Mouse (Mus musculus): ENCODE measurements around the gene Meox1. TPM values are rescaled to one million over a fixed set of nuclear protein-coding genes. Genes with fewer than 3 reads are reported as not detected.

Gene Meox1
- polyA plus RNA-seq, 1 experiment, result 0.16 TPM

DNA sequence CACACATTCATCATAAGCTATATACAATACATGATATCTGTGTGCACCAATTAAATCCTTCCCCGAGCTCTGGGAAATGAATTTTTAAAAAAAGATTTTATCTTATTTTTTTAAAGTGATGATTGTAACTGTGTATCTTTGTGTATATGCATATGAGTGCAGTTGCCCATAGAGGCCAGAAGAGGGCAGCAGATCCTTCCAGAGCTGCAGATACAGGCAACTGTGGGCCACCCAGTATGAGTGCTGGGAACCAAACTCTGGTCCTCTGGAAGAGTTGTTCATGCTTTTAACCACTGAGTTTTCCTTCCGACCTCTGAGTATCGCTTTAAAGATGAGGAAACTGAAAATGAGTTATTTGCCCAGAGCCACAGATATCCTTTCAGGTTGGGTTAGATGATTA lies 53.8 kb downstream of the Meox1 start:
- TF ChIP-seq CEBPB (IDR thresholded peaks at IDR 0.05; ENCODE audit: insufficient read depth, poor library complexity, severe bottlenecking) (no peak), REST (IDR thresholded peaks at IDR 0.05; ENCODE audit: insufficient read depth, insufficient read length) (no peak), POLR2A (IDR thresholded peaks at IDR 0.05; ENCODE audit: insufficient read length, low read depth) (no peak), USF1 (IDR thresholded peaks at IDR 0.05; ENCODE audit: low read depth) (no peak), E2F4 (IDR thresholded peaks at IDR 0.05; ENCODE audit: insufficient read depth) (no peak), MYOG (IDR thresholded peaks at IDR 0.05; ENCODE audit: control insufficient read depth in 1 of 3, insufficient read depth in 1 of 3, insufficient read length in 2 of 3, low read depth in 2 of 3) (no peak), TCF12 (IDR thresholded peaks at IDR 0.05; ENCODE audit: insufficient read depth, poor library complexity, severe bottlenecking) (no peak), POLR2AphosphoS2 (IDR thresholded peaks at IDR 0.05; ENCODE audit: insufficient read length, low read depth) (no peak), MYOD1 (IDR thresholded peaks at IDR 0.05; ENCODE audit: control insufficient read depth in 1 of 3, insufficient read length in 2 of 3, low read depth in 2 of 3) (no peak), SRF (IDR thresholded peaks at IDR 0.05; ENCODE audit: control insufficient read depth, insufficient read length, low read depth) (no peak), MAX (IDR thresholded peaks at IDR 0.05; ENCODE audit: low read depth) (no peak), TCF3 (IDR thresholded peaks at IDR 0.05; ENCODE audit: insufficient read length, low read depth) (no peak)
- Histone ChIP-seq H3K4me2 (ENCODE audit: low read depth) (no peak overlapping the region), H3K36me3 (ENCODE audit: control insufficient read depth, insufficient read depth) (no peaks in the 10 kb centered on the region), H3K79me2 (ENCODE audit: control insufficient read depth, insufficient read depth) (no peaks in the 10 kb centered on the region), H3ac (ENCODE audit: control insufficient read depth, insufficient read length) (no peak overlapping the region), H3K4me3 (no peak overlapping the region), H3K27me3 (ENCODE audit: control insufficient read depth, insufficient read depth, insufficient read length) (no peaks in the 10 kb centered on the region)

DNA sequence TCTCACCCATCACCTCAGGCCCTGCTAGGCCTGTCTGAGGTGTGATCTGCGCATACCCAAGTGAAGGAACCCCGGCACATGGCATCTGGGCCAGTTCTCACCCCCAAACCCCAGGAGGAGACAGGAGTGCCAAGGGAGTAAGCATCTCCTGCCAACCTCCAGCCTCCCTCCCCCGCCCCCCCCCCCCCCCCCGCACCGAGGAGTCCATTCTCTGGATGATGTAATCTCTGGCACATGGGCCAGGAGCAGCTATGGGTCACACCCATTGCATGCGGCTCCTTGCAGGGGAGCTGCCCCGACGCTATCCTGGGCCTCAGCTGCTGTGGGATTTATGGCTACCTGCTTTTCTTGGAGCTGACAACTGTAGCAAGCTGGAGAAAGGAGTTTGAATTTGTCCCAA lies 54.7 kb downstream of the Meox1 start:
- peak; percentile 33 to 83 (median 54) for TF ChIP-seq MYOD1 (IDR thresholded peaks at IDR 0.05; ENCODE audit: control insufficient read depth in 1 of 3, insufficient read length in 2 of 3, low read depth in 2 of 3)
- TF ChIP-seq MAX (IDR thresholded peaks at IDR 0.05; ENCODE audit: low read depth), result no peak
- TF ChIP-seq CEBPB (IDR thresholded peaks at IDR 0.05; ENCODE audit: insufficient read depth, poor library complexity, severe bottlenecking), result peak; percentile 21; the same call in 1 of the 2 replicates
- no peak for TF ChIP-seq POLR2AphosphoS2 (IDR thresholded peaks at IDR 0.05; ENCODE audit: insufficient read length, low read depth)
- peak; percentile 60 to 92 (median 82) for TF ChIP-seq MYOG (IDR thresholded peaks at IDR 0.05; ENCODE audit: control insufficient read depth in 1 of 3, insufficient read depth in 1 of 3, insufficient read length in 2 of 3, low read depth in 2 of 3)
- TF ChIP-seq POLR2A (IDR thresholded peaks at IDR 0.05; ENCODE audit: insufficient read length, low read depth), result peak; percentile 27
- no peak for TF ChIP-seq REST (IDR thresholded peaks at IDR 0.05; ENCODE audit: insufficient read depth, insufficient read length)
- TF ChIP-seq TCF12 (IDR thresholded peaks at IDR 0.05; ENCODE audit: insufficient read depth, poor library complexity, severe bottlenecking), result peak; percentile 46
- TF ChIP-seq TCF3 (IDR thresholded peaks at IDR 0.05; ENCODE audit: insufficient read length, low read depth), result peak; percentile 18
- H3K79me2 ChIP-seq (ENCODE audit: control insufficient read depth, insufficient read depth), result no peaks in the 10 kb centered on the region
- no peak overlapping the region for H3K4me3 ChIP-seq
- H3ac ChIP-seq (ENCODE audit: control insufficient read depth, insufficient read length), result no peak overlapping the region
- H3K27me3 ChIP-seq (ENCODE audit: control insufficient read depth, insufficient read depth, insufficient read length), result no peaks in the 10 kb centered on the region
- H3K4me2 ChIP-seq (ENCODE audit: low read depth), result peak overlapping the region; percentile 29
- H3K36me3 ChIP-seq (ENCODE audit: control insufficient read depth, insufficient read depth), result no peaks in the 10 kb centered on the region

DNA sequence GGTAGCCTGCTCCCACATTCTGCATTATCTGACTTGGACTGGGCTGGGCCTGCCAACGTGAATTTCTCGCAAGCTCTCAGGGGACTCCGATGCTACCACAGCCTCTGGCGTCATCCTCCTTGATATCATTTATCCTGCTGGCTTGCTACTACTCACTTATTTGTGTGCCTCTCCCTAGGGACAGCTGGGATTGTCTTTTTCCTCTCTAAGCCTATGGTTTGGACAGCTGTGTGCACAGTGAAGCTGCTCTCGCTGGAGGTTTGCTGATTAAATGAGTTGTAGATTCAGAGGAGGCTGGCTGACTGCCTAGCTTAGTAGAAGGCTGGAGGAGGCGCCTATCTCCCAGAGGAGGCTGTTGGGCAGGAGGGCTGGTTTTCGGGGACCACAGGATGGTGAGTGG lies 62.2 kb downstream of the Meox1 start:
- TF ChIP-seq MAX (IDR thresholded peaks at IDR 0.05; ENCODE audit: low read depth) (no peak), CEBPB (IDR thresholded peaks at IDR 0.05; ENCODE audit: insufficient read depth, poor library complexity, severe bottlenecking) (peak; percentile 61; the same call in 1 of the 2 replicates), REST (IDR thresholded peaks at IDR 0.05; ENCODE audit: insufficient read depth, insufficient read length) (no peak), E2F4 (IDR thresholded peaks at IDR 0.05; ENCODE audit: insufficient read depth) (no peak), MYOG (IDR thresholded peaks at IDR 0.05; ENCODE audit: control insufficient read depth in 1 of 3, insufficient read depth in 1 of 3, insufficient read length in 2 of 3, low read depth in 2 of 3) (peak in 2 of 3 experiments; percentile 66 to 90), TCF12 (IDR thresholded peaks at IDR 0.05; ENCODE audit: insufficient read depth, poor library complexity, severe bottlenecking) (peak; percentile 75), SRF (IDR thresholded peaks at IDR 0.05; ENCODE audit: control insufficient read depth, insufficient read length, low read depth) (no peak), POLR2AphosphoS2 (IDR thresholded peaks at IDR 0.05; ENCODE audit: insufficient read length, low read depth) (no peak), MYOD1 (IDR thresholded peaks at IDR 0.05; ENCODE audit: control insufficient read depth in 1 of 3, insufficient read length in 2 of 3, low read depth in 2 of 3) (peak; percentile 38 to 78 (median 65)), USF1 (IDR thresholded peaks at IDR 0.05; ENCODE audit: low read depth) (no peak), POLR2A (IDR thresholded peaks at IDR 0.05; ENCODE audit: insufficient read length, low read depth) (no peak), TCF3 (IDR thresholded peaks at IDR 0.05; ENCODE audit: insufficient read length, low read depth) (peak; percentile 11)
- H3K79me2 ChIP-seq (ENCODE audit: control insufficient read depth, insufficient read depth), result no peaks in the 10 kb centered on the region
- peak overlapping the region; percentile 65 for H3K4me2 ChIP-seq (ENCODE audit: low read depth)
- no peaks in the 10 kb centered on the region for H3K27me3 ChIP-seq (ENCODE audit: control insufficient read depth, insufficient read depth, insufficient read length)
- no peak overlapping the region for H3ac ChIP-seq (ENCODE audit: control insufficient read depth, insufficient read length)
- no peaks in the 10 kb centered on the region for H3K36me3 ChIP-seq (ENCODE audit: control insufficient read depth, insufficient read depth)
- no peak overlapping the region for H3K4me3 ChIP-seq

DNA sequence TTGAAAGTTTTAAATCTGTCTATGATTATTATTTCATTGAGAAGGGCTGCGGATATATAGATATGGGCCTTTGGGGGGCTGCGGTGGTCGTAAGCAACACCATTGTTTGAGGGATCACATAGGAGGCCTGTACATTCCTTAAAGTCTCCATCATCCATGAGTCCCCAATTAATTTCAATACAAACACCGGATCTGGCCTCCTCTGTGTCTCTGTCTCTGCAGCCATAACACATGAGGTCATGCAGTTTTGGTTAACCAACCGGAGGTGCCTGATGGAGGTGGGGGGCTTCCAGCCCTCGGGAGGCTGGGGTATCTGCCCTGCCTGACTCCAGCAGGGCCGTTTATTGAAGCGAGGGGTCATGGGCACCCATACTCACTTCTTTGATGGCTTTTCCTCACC lies 63.6 kb downstream of the Meox1 start:
- TF ChIP-seq MYOD1 (IDR thresholded peaks at IDR 0.05; ENCODE audit: control insufficient read depth in 1 of 3, insufficient read length in 2 of 3, low read depth in 2 of 3), result no peak
- TF ChIP-seq POLR2A (IDR thresholded peaks at IDR 0.05; ENCODE audit: insufficient read length, low read depth), result no peak
- TF ChIP-seq TCF3 (IDR thresholded peaks at IDR 0.05; ENCODE audit: insufficient read length, low read depth), result no peak
- no peak for TF ChIP-seq SRF (IDR thresholded peaks at IDR 0.05; ENCODE audit: control insufficient read depth, insufficient read length, low read depth)
- no peak for TF ChIP-seq REST (IDR thresholded peaks at IDR 0.05; ENCODE audit: insufficient read depth, insufficient read length)
- no peak for TF ChIP-seq E2F4 (IDR thresholded peaks at IDR 0.05; ENCODE audit: insufficient read depth)
- TF ChIP-seq TCF12 (IDR thresholded peaks at IDR 0.05; ENCODE audit: insufficient read depth, poor library complexity, severe bottlenecking), result no peak
- no peak for TF ChIP-seq USF1 (IDR thresholded peaks at IDR 0.05; ENCODE audit: low read depth)
- TF ChIP-seq POLR2AphosphoS2 (IDR thresholded peaks at IDR 0.05; ENCODE audit: insufficient read length, low read depth), result no peak
- no peak for TF ChIP-seq MAX (IDR thresholded peaks at IDR 0.05; ENCODE audit: low read depth)
- TF ChIP-seq CEBPB (IDR thresholded peaks at IDR 0.05; ENCODE audit: insufficient read depth, poor library complexity, severe bottlenecking), result no peak
- TF ChIP-seq MYOG (IDR thresholded peaks at IDR 0.05; ENCODE audit: control insufficient read depth in 1 of 3, insufficient read depth in 1 of 3, insufficient read length in 2 of 3, low read depth in 2 of 3), result no peak
- Histone ChIP-seq H3K4me3 (no peak overlapping the region), H3K36me3 (ENCODE audit: control insufficient read depth, insufficient read depth) (no peaks in the 10 kb centered on the region), H3K4me2 (ENCODE audit: low read depth) (peak overlapping the region; percentile 36), H3K79me2 (ENCODE audit: control insufficient read depth, insufficient read depth) (no peaks in the 10 kb centered on the region), H3ac (ENCODE audit: control insufficient read depth, insufficient read length) (no peak overlapping the region), H3K27me3 (ENCODE audit: control insufficient read depth, insufficient read depth, insufficient read length) (no peaks in the 10 kb centered on the region)
